In genomic region chr12:35533748-35534113, GRCm38 (mm10) we compare ENCODE assay signal across 8 mouse cellular contexts. TPM values are rescaled to one million over a fixed set of nuclear protein-coding genes. Genes with fewer than 3 reads are reported as not detected.
DNase-seq lines count a peak whose midpoint lies in the region; ATAC-seq and TF ChIP-seq lines count a peak whose summit lies in the region.

No protein-coding gene starts in this region.

- intact Hi-C loops in heart, postnatal 14 days (cut with DNase I), result loop anchor here (1.0 to 2.0 kb wide), 2 partner anchors 219 to 298 kb away; no protein-coding TSS in a partner anchor
- intact Hi-C loops in left cerebral cortex, postnatal 36 days (cut with DNase I), result loop anchor here (2.0 to 5.0 kb wide), 2 partner anchors 221 to 297 kb away; no protein-coding TSS in a partner anchor

- no peak overlapping the region for H3K27ac ChIP-seq in heart, postnatal 0 days (ENCODE audit: low read depth)
- H3K27ac ChIP-seq in bone marrow, adult 2 months (ENCODE audit: control insufficient read depth, insufficient read depth, low read depth, low read length, poor library complexity), result no peak overlapping the region
- H3K27ac ChIP-seq in hindbrain, embryonic 13.5 days, result no peak overlapping the region
- H3K27ac ChIP-seq in midbrain, embryonic 13.5 days, result no peak overlapping the region

- ATAC-seq in heart, postnatal 0 days (ENCODE audit: insufficient read depth, low read depth), result no peak
- no peak for ATAC-seq in hindbrain, embryonic 13.5 days (ENCODE audit: low FRiP score)
- ATAC-seq in midbrain, embryonic 13.5 days, result no peak

- H3K36me3 ChIP-seq in heart, postnatal 0 days (replicated peaks; ENCODE audit: control insufficient read depth, insufficient read depth, low read length), result no peaks in the 10 kb centered on the region
- H3K36me3 ChIP-seq in hindbrain, embryonic 13.5 days, result no peaks in the 10 kb centered on the region
- H3K36me3 ChIP-seq in midbrain, embryonic 13.5 days, result no peaks in the 10 kb centered on the region

- TF ChIP-seq CTCF in heart, postnatal 0 days (IDR thresholded peaks at IDR 0.05; ENCODE audit: low read depth), result no peak
- no peak for TF ChIP-seq CTCF in bone marrow, adult 2 months (IDR thresholded peaks at IDR 0.05; ENCODE audit: control insufficient read depth, insufficient read depth, low read length)

- TF ChIP-seq EP300 in heart, postnatal 0 days (IDR thresholded peaks at IDR 0.05; ENCODE audit: low read depth), result no peak

- peaks cover 3% of the 10 kb centered on the region; the same call in 1 of the 2 replicates for H3K27me3 ChIP-seq in heart, postnatal 0 days (ENCODE audit: control insufficient read depth, insufficient read depth, low read length)
- peaks cover 3% of the 10 kb centered on the region; the same call in 1 of the 2 replicates for H3K27me3 ChIP-seq in hindbrain, embryonic 13.5 days
- H3K27me3 ChIP-seq in midbrain, embryonic 13.5 days, result 0 out of 2 replicates have a peak, but pooled peaks cover 10% of the 10 kb centered on the region

- H3K4me1 ChIP-seq in heart, postnatal 0 days (ENCODE audit: control insufficient read depth, insufficient read depth), result peaks cover 3% of the 10 kb centered on the region; the same call in 1 of the 2 replicates
- H3K4me1 ChIP-seq in bone marrow, adult 2 months (ENCODE audit: control insufficient read depth, insufficient read depth, low read length), result peaks cover 1% of the 10 kb centered on the region; the same call in 1 of the 2 replicates
- H3K4me1 ChIP-seq in hindbrain, embryonic 13.5 days (replicated peaks), result no peaks in the 10 kb centered on the region
- peaks cover 3% of the 10 kb centered on the region; the same call in 1 of the 2 replicates for H3K4me1 ChIP-seq in midbrain, embryonic 13.5 days (replicated peaks)

- peak overlapping the region; percentile 91 for H3K4me3 ChIP-seq in heart, postnatal 0 days (ENCODE audit: low read depth, low read length)
- peak overlapping the region; percentile 66 for H3K4me3 ChIP-seq in bone marrow, adult 2 months (replicated peaks; ENCODE audit: control insufficient read depth, low read depth, low read length)
- peak overlapping the region; percentile 83 for H3K4me3 ChIP-seq in hindbrain, embryonic 13.5 days
- peak overlapping the region; percentile 83 for H3K4me3 ChIP-seq in midbrain, embryonic 13.5 days (replicated peaks)

- H3K9ac ChIP-seq in heart, postnatal 0 days (replicated peaks; ENCODE audit: low read depth, low read length), result peak overlapping the region; percentile 69; the same call in 1 of the 2 replicates
- H3K9ac ChIP-seq in hindbrain, embryonic 13.5 days, result peak overlapping the region; percentile 85
- no peak overlapping the region; the same call in 1 of the 2 replicates for H3K9ac ChIP-seq in midbrain, embryonic 13.5 days (replicated peaks)

- TF ChIP-seq POLR2A in bone marrow, adult 2 months (IDR thresholded peaks at IDR 0.05; ENCODE audit: borderline replicate concordance, control insufficient read depth, low read depth, low read length), result no peak

- DNase-seq in heart, postnatal 0 days (ENCODE audit: low spot score), result no peak
- no peak for DNase-seq in heart, postnatal 14 days
- DNase-seq in urinary bladder, postnatal 10 days (ENCODE audit: low spot score), result no peak
- no peak for DNase-seq in left cerebral cortex, postnatal 36 days (ENCODE audit: low spot score in 2 of 2)
- DNase-seq in urinary bladder, postnatal 14 days (ENCODE audit: low spot score), result no peak

- peak overlapping the region; percentile 100 for H3K4me2 ChIP-seq in heart, postnatal 0 days (ENCODE audit: low read depth, low read length)
- H3K4me2 ChIP-seq in hindbrain, embryonic 13.5 days, result peak overlapping the region; percentile 94
- H3K4me2 ChIP-seq in midbrain, embryonic 13.5 days (replicated peaks), result peak overlapping the region; percentile 98

- no peaks in the 10 kb centered on the region for H3K9me3 ChIP-seq in heart, postnatal 0 days (replicated peaks; ENCODE audit: control insufficient read depth, low read length)
- H3K9me3 ChIP-seq in hindbrain, embryonic 13.5 days, result no peaks in the 10 kb centered on the region
- no peaks in the 10 kb centered on the region for H3K9me3 ChIP-seq in midbrain, embryonic 13.5 days

RNA-seq across cellular contexts. Expression of gene Ahr, which starts 1.1 kb away (rescaled TPM):
- 6.6 and 7.1 TPM in 2 replicates for total RNA-seq in heart, postnatal 0 days (2014; rRNA removed; ENCODE audit: low replicate concordance)
- 1.2 and 1.8 TPM in 2 replicates for polyA plus RNA-seq in heart, postnatal 0 days (2015; fragmentation: Nextera tagmentation; extraction: Ambion mirVana)
- total RNA-seq in heart, postnatal 14 days (2021), result 1 to 10 TPM; 4.6 to 6.1 TPM
- polyA plus RNA-seq in bone marrow, adult 2 months (2011; ENCODE audit: insufficient read depth, insufficient read length, low replicate concordance, missing spikeins), result 0.18 and 1.4 TPM in 2 replicates
- 2.5 and 3.9 TPM in 2 replicates for polyA plus RNA-seq in hindbrain, embryonic 13.5 days (2015; fragmentation: Nextera tagmentation; extraction: Ambion mirVana)
- polyA plus RNA-seq in midbrain, embryonic 13.5 days (2015; fragmentation: Nextera tagmentation; extraction: Ambion mirVana), result 1.4 and 1.5 TPM in 2 replicates
- total RNA-seq in left cerebral cortex, postnatal 36 days (2021), result 10 to 100 TPM in 1 of 2 experiments, 1 to 10 TPM in 1; 8.8 to 10.6 TPM
